Comparison of ENCODE assay signal across 10 mouse cellular contexts in genomic region chr3:93537068-93537576, GRCm38 (mm10). TPM values are rescaled to one million over a fixed set of nuclear protein-coding genes. Genes with fewer than 3 reads are reported as not detected.
DNase-seq lines count a peak whose midpoint lies in the region; ATAC-seq and TF ChIP-seq lines count a peak whose summit lies in the region.
"Had no signal": no experiment of that assay in that cellular context is flagged by ENCODE, and none has a peak within 500 bp of the region (broad histone marks: within the 10 kb centered on the region; RNA-seq: fewer than 3 reads in every experiment).

No protein-coding gene starts in this region.

- H3K27me3 ChIP-seq in C2C12 (ENCODE audit: control insufficient read depth, insufficient read depth, insufficient read length), result no peaks in the 10 kb centered on the region
- H3K27me3 ChIP-seq in heart, adult 2 months (ENCODE audit: control insufficient read depth, insufficient read depth, low read length), result no peaks in the 10 kb centered on the region
- H3K27me3 ChIP-seq in kidney, embryonic 16.5 days (ENCODE audit: insufficient read depth, low read length), result no peaks in the 10 kb centered on the region
- H3K27me3 ChIP-seq: midbrain, embryonic 12.5 days; stomach, embryonic 15.5 days had no signal

- TF ChIP-seq CTCF in C2C12 (IDR thresholded peaks at IDR 0.05; ENCODE audit: control insufficient read depth, insufficient read depth, insufficient read length), result no peak
- TF ChIP-seq CTCF in heart, adult 2 months (IDR thresholded peaks at IDR 0.05), result 0 out of 2 replicates have a peak, but pooled peaks have one; percentile 11

- intact Hi-C loops in heart, adult 2 months (cut with DNase I), result no loop called here

- no peak for TF ChIP-seq EP300 in heart, adult 2 months (IDR thresholded peaks at IDR 0.05; ENCODE audit: insufficient read depth, low read depth, low read length)

- no peak overlapping the region for H3ac ChIP-seq in C2C12 (ENCODE audit: control insufficient read depth, insufficient read length, low read depth)

- WGBS in heart, adult 2 months, result 26% methylated on average over 2 of the region's 2 CpGs
- WGBS in kidney, embryonic 16.5 days, result 59% methylated on average over 2 of the region's 2 CpGs

- TF ChIP-seq POLR2A in heart, adult 2 months (IDR thresholded peaks at IDR 0.05; ENCODE audit: insufficient read depth, low read depth, low read length), result no peak

- peak; percentile 70 for ATAC-seq in kidney, embryonic 16.5 days (ENCODE audit: low FRiP score, low TSS enrichment)
- ATAC-seq in inflammation-experienced regulatory T-cells, adult 6 months, result no peak

- H3K36me3 ChIP-seq in C2C12 (ENCODE audit: control insufficient read depth, insufficient read depth), result no peaks in the 10 kb centered on the region
- H3K36me3 ChIP-seq in heart, adult 2 months (ENCODE audit: control insufficient read depth, insufficient read depth, low read length), result no peaks in the 10 kb centered on the region
- H3K36me3 ChIP-seq in kidney, embryonic 16.5 days (ENCODE audit: insufficient read depth, low read length), result no peaks in the 10 kb centered on the region
- H3K36me3 ChIP-seq: midbrain, embryonic 12.5 days; stomach, embryonic 15.5 days had no signal

- no peaks in the 10 kb centered on the region for H3K79me2 ChIP-seq in C2C12 (ENCODE audit: control insufficient read depth, insufficient read depth)
- no peaks in the 10 kb centered on the region for H3K79me2 ChIP-seq in heart, adult 2 months (replicated peaks; ENCODE audit: control insufficient read depth, insufficient read depth, low read length)

- H3K4me2 ChIP-seq in kidney, embryonic 16.5 days (replicated peaks; ENCODE audit: low read depth, low read length), result no peak overlapping the region
- H3K4me2 ChIP-seq: midbrain, embryonic 12.5 days; stomach, embryonic 15.5 days had no signal

- no peak overlapping the region for H3K9ac ChIP-seq in heart, adult 2 months (ENCODE audit: low read depth, low read length)
- no peak overlapping the region for H3K9ac ChIP-seq in kidney, embryonic 16.5 days (replicated peaks; ENCODE audit: low read length)
- H3K9ac ChIP-seq: midbrain, embryonic 12.5 days; stomach, embryonic 15.5 days had no signal

- DNase-seq in adipocyte (ENCODE audit: low spot score), result peak; percentile 96
- DNase-seq in heart, adult 2 months, result peak; percentile 56 to 64
- no peak for DNase-seq in thymus, postnatal 14 days
- no peak for DNase-seq in layer of hippocampus, postnatal 10 days (ENCODE audit: low spot score in 2 of 2)
- no peak for DNase-seq in embryo, embryonic 9.5 days (ENCODE audit: extremely low spot score)

- no peaks in the 10 kb centered on the region for H3K9me3 ChIP-seq in kidney, embryonic 16.5 days (ENCODE audit: low read length)
- H3K9me3 ChIP-seq: midbrain, embryonic 12.5 days; stomach, embryonic 15.5 days had no signal

- H3K4me1 ChIP-seq in heart, adult 2 months (ENCODE audit: control insufficient read depth, insufficient read depth, low read length), result no peaks in the 10 kb centered on the region
- no peaks in the 10 kb centered on the region for H3K4me1 ChIP-seq in kidney, embryonic 16.5 days (ENCODE audit: insufficient read depth, low read length)
- H3K4me1 ChIP-seq: midbrain, embryonic 12.5 days; stomach, embryonic 15.5 days had no signal

- H3K79me3 ChIP-seq in C2C12 (ENCODE audit: low read depth), result no peaks in the 10 kb centered on the region

- no peak overlapping the region for H3K4me3 ChIP-seq in C2C12 (ENCODE audit: insufficient read depth, poor library complexity, severe bottlenecking)
- H3K4me3 ChIP-seq in heart, adult 2 months, result no peak overlapping the region
- no peak overlapping the region for H3K4me3 ChIP-seq in kidney, embryonic 16.5 days (ENCODE audit: low read length)
- H3K4me3 ChIP-seq: midbrain, embryonic 12.5 days; stomach, embryonic 15.5 days had no signal

- H3K27ac ChIP-seq in heart, adult 2 months, result no peak overlapping the region
- no peak overlapping the region for H3K27ac ChIP-seq in kidney, embryonic 16.5 days (ENCODE audit: low read length)
- H3K27ac ChIP-seq: midbrain, embryonic 12.5 days; stomach, embryonic 15.5 days had no signal

TF ChIP-seq in C2C12, 6 proteins besides CTCF, POLR2A, EP300 and RAD21:
- TF ChIP-seq MYOG (IDR thresholded peaks at IDR 0.05; ENCODE audit: control insufficient read depth, extremely low read depth, insufficient read length), result no peak
- no peak for TF ChIP-seq USF1 (IDR thresholded peaks at IDR 0.05; ENCODE audit: low read depth)
- peak; percentile 14 for TF ChIP-seq MAX (IDR thresholded peaks at IDR 0.05)
- TF ChIP-seq MYOD1 (IDR thresholded peaks at IDR 0.05; ENCODE audit: control insufficient read depth, insufficient read length, low read depth), result peak; percentile 10
- peak; percentile 2 for TF ChIP-seq FOSL1 (IDR thresholded peaks at IDR 0.05; ENCODE audit: insufficient read depth, low read length, poor library complexity, severe bottlenecking)
- peak; percentile 88 for TF ChIP-seq CEBPB (IDR thresholded peaks at IDR 0.05; ENCODE audit: low read depth)
TF ChIP-seq in C2C12: peak in this region for 4.

RNA-seq across cellular contexts. Expression of gene S100a11, which starts 16.8 kb away (rescaled TPM):
- 3,212 TPM for polyA plus RNA-seq in C2C12 (2012; fragmentation: generic; extraction: Trizol)
- total RNA-seq in heart, adult 2 months (2021), result 10 to 100 TPM; 72.5 to 73.7 TPM
- polyA plus RNA-seq in heart, adult 2 months (2012; rRNA removed), result 89.9 and 99.1 TPM in 2 replicates
- 1,206 and 1,400 TPM in 2 replicates for polyA plus RNA-seq in kidney, embryonic 16.5 days (2015; fragmentation: Nextera tagmentation; extraction: Ambion mirVana)
- polyA plus RNA-seq in inflammation-experienced regulatory T-cells, adult 6 months (2017; shearing (Covaris generic)), result 1,000 to 10,000 TPM in 2 of 3 experiments, 100 to 1,000 TPM in 1; 738 to 2,389 (median 1,003) TPM
- 10 to 100 TPM; 16.1 to 20.2 TPM for total RNA-seq in layer of hippocampus, postnatal 10 days (2021)

RNA-seq across cellular contexts. Expression of gene S100a10, which starts 17.8 kb away (rescaled TPM):
- polyA plus RNA-seq in C2C12 (2012; fragmentation: generic; extraction: Trizol), result 1,750 TPM
- 10 to 100 TPM; 70.5 to 93.9 TPM for total RNA-seq in heart, adult 2 months (2021)
- polyA plus RNA-seq in heart, adult 2 months (2012; rRNA removed), result 41.9 and 47.3 TPM in 2 replicates
- 487 TPM in 2 replicates for polyA plus RNA-seq in kidney, embryonic 16.5 days (2015; fragmentation: Nextera tagmentation; extraction: Ambion mirVana)
- polyA plus RNA-seq in inflammation-experienced regulatory T-cells, adult 6 months (2017; shearing (Covaris generic)), result 1,000 to 10,000 TPM in 1 of 3 experiments, 100 to 1,000 TPM in 2; 678 to 1,984 (median 706) TPM
- total RNA-seq in layer of hippocampus, postnatal 10 days (2021), result 10 to 100 TPM; 66.3 to 71.8 TPM

Comparison
In these comparisons a context has a peak if more than half of its experiments do, and no peak if none do; other contexts are left out.
1. DNase-seq: peak in adipocyte (single experiment) and heart, adult 2 months (2 of 2); none in thymus, postnatal 14 days (single experiment), layer of hippocampus, postnatal 10 days (0 of 2) and embryo, embryonic 9.5 days (single experiment).
2. RNA of gene S100a10, which starts 17.8 kb away (polyA plus RNA-seq): 1,750 TPM in C2C12 (single experiment), 678 to 1,984 TPM in inflammation-experienced regulatory T-cells, adult 6 months and 487 TPM in kidney, embryonic 16.5 days; 41.9 to 47.3 TPM in heart, adult 2 months; every median in the first group is over 10 times any median in the second.